Mouse (Mus musculus) stomach, embryonic 16.5 days (tissue): ENCODE measurements around the gene Foxj3. TPM values are rescaled to one million over a fixed set of nuclear protein-coding genes. Genes with fewer than 3 reads are reported as not detected.

Experiments used
- ATAC-seq: fragments of 200-750 bp; cut with Nextera tagmentation; 2 replicates; pipeline ENCODE4 v1.8.0; 2017; ENCODE audit warnings: moderate number of reproducible peaks, moderate TSS enrichment; ENCODE audit not compliant: insufficient read depth, low FRiP score
- H3K27ac ChIP-seq: fragments of 300-500 bp; sonication (generic); 2 replicates; pipeline ENCODE4 v1.5.1; 2014; ENCODE audit warnings: low read length
- H3K27me3 ChIP-seq: fragments of 300-500 bp; sonication (generic); 2 replicates; pipeline ENCODE4 v1.6.1; 2014; ENCODE audit warnings: low read length, control low read depth, mixed read lengths; ENCODE audit not compliant: control insufficient read depth, insufficient read depth
- H3K36me3 ChIP-seq: fragments of 300-500 bp; sonication (generic); 2 replicates; pipeline ENCODE4 v1.6.1; 2014; ENCODE audit warnings: low read length; ENCODE audit not compliant: control insufficient read depth, insufficient read depth
- H3K4me1 ChIP-seq: fragments of 300-500 bp; sonication (generic); 2 replicates; pipeline ENCODE4 v1.6.1; 2014; ENCODE audit warnings: low read length, control low read depth, mixed read lengths; ENCODE audit not compliant: control insufficient read depth, insufficient read depth
- H3K4me2 ChIP-seq: fragments of 300-500 bp; sonication (generic); 2 replicates; pipeline ENCODE4 v1.6.1; 2014; ENCODE audit warnings: low read depth, low read length, mixed read lengths
- H3K4me3 ChIP-seq: fragments of 300-500 bp; sonication (generic); replicated peaks from 2 replicates; pipeline ENCODE4 v1.5.1; 2014; ENCODE audit warnings: mild to moderate bottlenecking, low read length
- H3K9ac ChIP-seq: fragments of 300-500 bp; sonication (generic); 2 replicates; pipeline ENCODE4 v1.6.1; 2014; ENCODE audit warnings: low read length
- H3K9me3 ChIP-seq: fragments of 300-500 bp; sonication (generic); replicated peaks from 2 replicates; pipeline ENCODE4 v1.6.1; 2016; ENCODE audit warnings: low read length, control low read depth; ENCODE audit not compliant: control insufficient read depth
- WGBS: fragments of 180-500 bp; shearing (Covaris S2); extraction: QIAGEN DNeasy Blood & Tissue Kit; methylation state at CpG from one replicate; pipeline ENCODE4 v1.1.7; 2014; 5-methylcytosine and 5-hydroxymethylcytosine counted together
- polyA plus RNA-seq: library from polyadenylated mRNA; unstranded; fragments of >200 nt; fragmentation: Nextera tagmentation; extraction: Ambion mirVana; gene quantifications from 2 replicates; pipeline ENCODE4 v1.2.1, GENCODE M21; 2015

Foxj3 gene
- polyA plus RNA-seq, 1 experiment from 2014 or later: 18.9 TPM

DNA sequence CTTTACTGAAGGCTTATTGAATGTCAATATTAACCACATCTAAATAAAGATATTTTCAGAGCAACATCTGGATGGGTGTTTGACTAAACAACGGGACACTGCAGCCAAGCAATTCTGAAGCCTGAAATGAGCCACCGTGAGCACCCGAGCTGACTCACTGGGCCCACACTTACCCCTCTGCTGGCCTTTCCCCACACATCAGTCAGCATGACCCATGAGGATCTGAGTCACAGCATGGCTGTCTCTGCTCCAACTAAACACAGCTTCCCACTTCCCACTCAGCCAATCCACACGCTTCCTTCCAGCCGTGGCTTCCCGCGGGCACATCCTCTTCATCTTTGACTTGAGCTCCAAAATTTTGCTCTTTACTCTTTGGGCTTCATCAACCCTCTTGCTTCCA is 126.2 kb downstream of the Foxj3 start:
- H3K4me3 ChIP-seq: no peak overlapping the region
- H3K36me3 ChIP-seq: no peaks in the 10 kb centered on the region
- H3K9ac ChIP-seq: no peak overlapping the region
- H3K27ac ChIP-seq: no peak overlapping the region
- no peak for ATAC-seq
- WGBS: 79% methylated on average over 7 of the region's 7 CpGs
- H3K4me2 ChIP-seq: no peak overlapping the region
- H3K27me3 ChIP-seq: no peaks in the 10 kb centered on the region
- no peaks in the 10 kb centered on the region for H3K9me3 ChIP-seq
- no peaks in the 10 kb centered on the region for H3K4me1 ChIP-seq

DNA sequence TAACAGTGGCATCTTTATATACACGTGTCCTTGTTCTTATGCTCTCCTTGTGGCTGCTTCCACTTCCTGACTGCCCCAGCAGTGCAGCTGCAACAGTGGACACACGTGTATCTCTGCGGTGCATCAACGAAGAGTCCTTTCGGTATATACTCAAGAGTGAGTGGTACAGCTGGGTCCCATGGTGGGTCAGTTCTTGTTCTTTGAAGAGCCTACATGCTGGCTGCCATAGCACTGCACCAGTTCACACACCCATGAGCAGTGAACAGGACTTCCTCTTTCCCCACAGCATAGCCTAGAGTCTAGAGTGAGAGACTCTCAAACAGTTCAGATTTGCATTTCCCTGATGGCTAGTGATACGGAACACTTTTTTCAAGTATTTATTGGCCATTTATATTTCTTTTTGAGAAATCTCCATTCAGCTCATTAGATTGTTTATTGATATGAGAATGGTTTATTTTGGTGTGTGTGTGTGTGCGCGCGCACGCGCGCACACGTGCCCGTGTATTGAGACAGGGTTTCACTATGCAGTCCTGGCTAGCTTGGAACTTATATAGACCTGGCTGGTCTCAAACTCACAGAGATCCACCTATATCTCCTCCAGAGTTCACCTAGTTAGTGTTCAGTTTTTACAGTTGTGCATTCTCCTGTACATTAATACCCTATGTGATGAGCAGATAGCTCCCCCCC is 126.7 kb downstream of the Foxj3 start:
- Histone ChIP-seq H3K36me3 (no peaks in the 10 kb centered on the region), H3K9ac (no peak overlapping the region), H3K4me3 (no peak overlapping the region), H3K27ac (no peak overlapping the region), H3K9me3 (no peaks in the 10 kb centered on the region), H3K4me1 (no peaks in the 10 kb centered on the region), H3K4me2 (no peak overlapping the region), H3K27me3 (no peaks in the 10 kb centered on the region)
- ATAC-seq: no peak
- WGBS: 90% methylated on average over 14 of the region's 14 CpGs

DNA sequence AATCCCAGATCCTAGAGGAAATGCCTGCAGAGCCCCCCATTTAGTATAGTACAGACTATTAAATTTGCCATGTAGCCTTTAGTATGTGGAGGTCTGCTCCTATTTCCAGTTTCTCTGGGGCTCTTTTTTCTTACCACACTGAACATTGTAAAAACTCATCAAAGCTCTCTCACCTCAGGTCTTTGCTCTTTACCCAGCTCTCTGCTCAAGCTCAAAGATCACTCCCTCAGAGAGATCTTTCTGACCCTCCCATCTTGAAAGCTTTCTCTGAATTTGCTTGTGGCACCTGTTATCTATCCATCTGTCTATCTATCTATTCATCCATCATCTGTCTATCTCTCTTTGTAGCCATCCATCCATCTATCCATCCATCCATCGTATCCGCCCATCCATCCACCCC is 128.4 kb downstream of the Foxj3 start:
- WGBS: 78% methylated on average over 2 of the region's 2 CpGs
- Histone ChIP-seq H3K27me3 (no peaks in the 10 kb centered on the region), H3K9ac (no peak overlapping the region), H3K36me3 (no peaks in the 10 kb centered on the region), H3K4me3 (no peak overlapping the region), H3K27ac (no peak overlapping the region), H3K4me1 (no peaks in the 10 kb centered on the region), H3K4me2 (no peak overlapping the region), H3K9me3 (no peaks in the 10 kb centered on the region)
- no peak for ATAC-seq

DNA sequence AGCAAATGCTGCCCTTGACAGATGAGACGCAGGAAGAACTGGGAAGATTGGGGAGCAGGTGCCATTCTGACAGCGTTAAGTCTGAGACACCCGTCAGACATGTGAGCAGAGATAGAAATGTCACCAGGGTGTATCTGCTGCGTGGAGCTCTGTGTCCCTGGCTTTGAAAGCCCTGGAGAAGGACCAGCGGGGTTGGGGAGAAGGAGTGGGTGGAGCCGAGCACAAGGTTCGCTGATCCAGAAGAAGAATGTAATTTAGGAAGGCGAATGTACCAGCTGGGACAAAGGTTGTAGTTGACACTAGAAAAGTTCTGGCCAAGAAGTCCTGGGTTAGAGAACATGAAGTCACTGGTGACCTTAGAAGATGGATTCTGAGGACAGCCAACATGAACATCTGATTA is 129.3 kb downstream of the Foxj3 start:
- Histone ChIP-seq H3K9me3 (no peaks in the 10 kb centered on the region), H3K27me3 (no peaks in the 10 kb centered on the region), H3K4me2 (no peak overlapping the region), H3K36me3 (no peaks in the 10 kb centered on the region), H3K9ac (no peak overlapping the region), H3K4me3 (no peak overlapping the region), H3K27ac (no peak overlapping the region), H3K4me1 (no peaks in the 10 kb centered on the region)
- 47% methylated on average over 8 of the region's 8 CpGs for WGBS
- ATAC-seq: no peak

DNA sequence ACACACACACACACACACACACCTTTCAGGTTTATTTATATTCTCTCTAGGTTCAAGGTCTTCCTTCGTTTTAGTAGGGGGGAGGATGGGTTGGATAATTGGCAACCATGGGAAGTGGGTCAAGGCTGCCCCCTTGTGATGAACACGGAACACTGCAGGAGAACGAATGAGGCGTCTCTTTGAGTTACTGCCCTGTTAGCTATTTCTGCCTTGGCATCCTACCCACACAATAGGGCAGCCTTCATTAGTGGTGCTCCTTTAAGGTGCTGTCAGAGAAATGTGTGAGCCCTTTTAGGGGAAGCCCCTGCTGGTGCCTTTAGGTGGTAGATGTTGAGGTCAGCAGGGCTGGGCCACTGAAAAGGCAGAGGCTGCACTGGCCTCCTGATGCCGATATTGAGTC is 130.7 kb downstream of the Foxj3 start:
- Histone ChIP-seq H3K4me3 (no peak overlapping the region), H3K9ac (no peak overlapping the region), H3K27ac (no peak overlapping the region), H3K27me3 (no peaks in the 10 kb centered on the region), H3K4me2 (no peak overlapping the region), H3K4me1 (no peaks in the 10 kb centered on the region), H3K36me3 (no peaks in the 10 kb centered on the region), H3K9me3 (no peaks in the 10 kb centered on the region)
- no peak for ATAC-seq
- 26% methylated on average over 5 of the region's 5 CpGs for WGBS

DNA sequence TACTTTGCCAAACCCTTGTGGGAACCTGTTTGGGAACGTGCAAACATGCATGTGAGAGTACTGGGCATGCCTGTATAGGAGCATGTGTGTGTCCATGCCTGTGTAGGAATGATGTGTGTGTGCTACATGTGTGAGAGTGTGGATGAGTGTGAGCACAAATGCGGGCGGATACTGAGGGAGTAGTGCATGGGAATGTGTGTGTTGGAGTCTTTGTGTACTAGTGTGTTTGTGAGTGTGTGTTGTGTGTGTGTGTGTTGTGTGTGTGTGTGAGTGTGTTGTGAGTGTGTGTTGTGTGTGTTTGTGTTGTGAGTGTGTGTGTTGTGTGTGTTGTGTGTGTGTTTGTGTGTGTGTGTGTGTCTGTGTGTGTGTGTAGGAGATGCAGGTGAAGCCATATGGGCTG is 131.4 kb downstream of the Foxj3 start:
- ATAC-seq: no peak
- 83% methylated on average over 3 of the region's 3 CpGs for WGBS
- Histone ChIP-seq H3K9ac (no peak overlapping the region), H3K27ac (no peak overlapping the region), H3K4me2 (no peak overlapping the region), H3K27me3 (no peaks in the 10 kb centered on the region), H3K4me1 (no peaks in the 10 kb centered on the region), H3K9me3 (no peaks in the 10 kb centered on the region), H3K36me3 (no peaks in the 10 kb centered on the region), H3K4me3 (no peak overlapping the region)

DNA sequence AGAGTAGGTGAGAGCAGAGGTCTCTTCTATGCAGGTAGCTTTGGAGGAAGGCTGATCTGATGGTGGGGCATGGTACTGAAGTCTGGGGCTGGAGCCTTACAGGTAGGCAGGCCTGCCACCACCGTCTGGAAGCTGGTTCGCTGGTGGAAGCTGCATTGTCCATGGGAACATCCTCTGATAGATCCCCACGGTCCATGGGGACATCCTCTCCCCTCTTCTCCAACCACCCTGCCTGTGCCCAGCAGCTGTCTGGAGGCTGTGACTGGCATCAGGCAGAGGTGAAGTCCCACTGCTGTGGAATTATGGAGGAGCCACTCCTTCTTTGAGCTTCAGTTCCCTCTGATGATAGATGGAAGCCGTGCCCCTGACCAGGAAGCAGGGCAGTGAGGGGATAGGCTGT is 131.8 kb downstream of the Foxj3 start:
- Histone ChIP-seq H3K4me2 (no peak overlapping the region), H3K4me1 (no peaks in the 10 kb centered on the region), H3K36me3 (no peaks in the 10 kb centered on the region), H3K4me3 (no peak overlapping the region), H3K27me3 (no peaks in the 10 kb centered on the region), H3K9ac (no peak overlapping the region), H3K9me3 (no peaks in the 10 kb centered on the region), H3K27ac (no peak overlapping the region)
- 75% methylated on average over 4 of the region's 4 CpGs for WGBS
- no peak for ATAC-seq

DNA sequence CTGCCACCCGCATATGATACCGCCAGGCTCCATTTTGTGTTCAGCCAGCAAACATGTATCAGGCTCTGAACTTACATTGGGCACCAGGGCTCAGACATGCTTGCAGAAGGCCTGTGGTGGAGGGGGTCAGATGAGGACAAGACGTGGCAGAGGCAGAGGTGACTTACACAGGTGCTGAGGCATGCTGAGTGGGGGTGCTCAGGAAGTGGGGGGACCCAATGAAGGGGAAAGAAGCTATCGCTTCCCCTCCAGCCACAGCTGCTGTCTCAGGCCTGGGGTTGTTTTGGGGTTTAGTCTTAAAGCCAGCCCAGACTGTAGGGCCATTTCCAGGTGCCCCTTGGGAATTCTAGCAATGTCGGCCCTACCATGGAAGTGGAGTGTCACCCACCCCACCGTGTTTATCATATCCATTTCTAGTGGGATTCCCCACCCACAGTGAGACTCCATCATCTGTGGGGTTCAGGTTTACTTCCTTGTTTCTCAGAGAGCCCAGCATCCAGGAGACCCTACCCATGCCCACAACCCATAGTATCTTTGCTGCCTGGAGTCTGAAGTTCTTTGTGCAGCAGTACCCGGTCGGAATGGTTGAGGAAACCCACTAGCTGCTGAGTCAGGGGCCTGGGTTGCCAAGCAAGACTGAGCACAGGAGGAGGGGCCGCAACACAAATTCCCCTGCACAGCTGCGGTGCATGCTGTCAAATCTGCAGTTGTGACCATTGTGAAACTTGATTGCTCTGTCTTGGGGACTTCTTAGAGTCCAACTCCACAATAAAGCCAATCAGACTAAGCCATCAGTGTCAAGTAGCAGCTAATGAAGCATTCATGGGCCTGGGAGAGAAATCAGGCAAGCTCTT is 132.8 kb downstream of the Foxj3 start:
- H3K4me2 ChIP-seq: no peak overlapping the region
- no peaks in the 10 kb centered on the region for H3K4me1 ChIP-seq
- no peaks in the 10 kb centered on the region for H3K9me3 ChIP-seq
- H3K36me3 ChIP-seq: no peaks in the 10 kb centered on the region
- H3K27ac ChIP-seq: no peak overlapping the region
- no peak for ATAC-seq
- no peaks in the 10 kb centered on the region for H3K27me3 ChIP-seq
- H3K4me3 ChIP-seq: no peak overlapping the region
- WGBS: 77% methylated on average over 10 of the region's 10 CpGs
- H3K9ac ChIP-seq: no peak overlapping the region

DNA sequence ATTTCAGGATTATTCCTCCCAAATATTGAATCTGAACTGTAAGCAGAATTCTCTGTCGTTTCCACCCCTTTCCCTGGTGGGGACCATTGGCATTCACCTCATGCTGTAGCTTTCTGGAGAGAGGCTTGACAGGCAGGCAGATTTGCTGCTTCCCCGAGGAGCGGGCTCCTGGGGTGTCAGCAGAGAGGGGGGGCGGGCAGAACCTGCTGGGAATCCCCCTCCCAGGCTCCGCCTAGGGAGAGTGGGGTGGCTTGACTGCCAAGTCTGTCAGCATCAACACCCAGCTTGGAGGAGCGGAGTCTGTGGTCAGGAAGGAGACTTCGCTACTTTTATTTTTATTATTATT is 133.4 kb downstream of the Foxj3 start:
- Histone ChIP-seq H3K27me3 (no peaks in the 10 kb centered on the region), H3K4me3 (no peak overlapping the region), H3K4me2 (no peak overlapping the region), H3K9ac (no peak overlapping the region), H3K4me1 (no peaks in the 10 kb centered on the region), H3K27ac (no peak overlapping the region), H3K36me3 (no peaks in the 10 kb centered on the region), H3K9me3 (no peaks in the 10 kb centered on the region)
- ATAC-seq: no peak
- 48% methylated on average over 7 of the region's 7 CpGs for WGBS
